Mouse (Mus musculus) ES-E14 (cell line): ENCODE measurements at regions not wholly inside any gene's neighbourhood (a gene's known extent, or its start where the extent isn't known, plus 50 kb on each side); places are given as distances from the start of the nearest gene placed in this dataset.

Experiments used
- DNase-seq: peaks from one replicate; pipeline ENCODE4 v3.0.0-alpha.2; 2013; ENCODE audit warnings: low read depth, low spot score
- H3K27ac ChIP-seq: 2 replicates; pipeline ENCODE4 v1.5.1; 2012; ENCODE audit warnings: low read depth, mild to moderate bottlenecking, low read length, moderate library complexity, mixed read lengths; ENCODE audit not compliant: poor library complexity, insufficient read depth, severe bottlenecking
- H3K36me3 ChIP-seq: 2 replicates; pipeline ENCODE4 v1.6.1; 2012; ENCODE audit warnings: mild to moderate bottlenecking, low read length, moderate library complexity, mixed read lengths; ENCODE audit not compliant: control insufficient read depth, poor library complexity, insufficient read depth, severe bottlenecking
- H3K4me1 ChIP-seq, 2 experiments: fragments of 150-350 bp in 1 of 2; sonication (generic) in 1 of 2; 2 replicates each; pipeline ENCODE4 v1.6.1; 2012; ENCODE audit warnings: low read length in 2 of 2, mild to moderate bottlenecking in 1 of 2, mixed read lengths in 1 of 2; ENCODE audit not compliant: control insufficient read depth in 2 of 2, insufficient read depth in 2 of 2, poor library complexity in 1 of 2
- H3K4me3 ChIP-seq, 2 experiments: fragments of 150-350 bp in 1 of 2; sonication (generic) in 1 of 2; 2 replicates each; pipeline ENCODE4 v1.5.1; 2012; ENCODE audit warnings: low read length in 2 of 2, low read depth in 1 of 2, mild to moderate bottlenecking in 1 of 2, mixed read lengths in 1 of 2; ENCODE audit not compliant: insufficient read depth in 1 of 2, poor library complexity in 1 of 2, severe bottlenecking in 1 of 2
- H3K9ac ChIP-seq: 2 replicates; pipeline ENCODE4 v1.6.1; 2012; ENCODE audit warnings: low read depth, mild to moderate bottlenecking, low read length, mixed read lengths; ENCODE audit not compliant: poor library complexity, insufficient read depth, severe bottlenecking
- H3K9me3 ChIP-seq: fragments of 150-350 bp; sonication (generic); 2 replicates; pipeline ENCODE4 v1.6.1; 2012; ENCODE audit warnings: low read depth, mild to moderate bottlenecking, low read length; ENCODE audit not compliant: control insufficient read depth, insufficient read depth
- CHD2 ChIP-seq: IDR thresholded peaks from 2 replicates; pipeline ENCODE4 v1.6.1; 2014; ENCODE audit warnings: mild to moderate bottlenecking, low read depth, low read length, inconsistent platforms
- HCFC1 ChIP-seq: IDR thresholded peaks from 2 replicates; pipeline ENCODE4 v1.6.1; 2012; ENCODE audit warnings: low read length, inconsistent platforms, borderline replicate concordance; ENCODE audit not compliant: insufficient read depth
- MAFK ChIP-seq: IDR thresholded peaks from 2 replicates; pipeline ENCODE4 v1.6.1; 2014; ENCODE audit warnings: mild to moderate bottlenecking, low read depth, low read length, inconsistent platforms; ENCODE audit not compliant: insufficient read depth
- ZC3H11A ChIP-seq: IDR thresholded peaks from 2 replicates; pipeline ENCODE4 v1.6.1; 2012; ENCODE audit warnings: low read depth, mild to moderate bottlenecking, inconsistent platforms, low read length, borderline replicate concordance
- ZNF384 ChIP-seq: IDR thresholded peaks from 2 replicates; pipeline ENCODE4 v1.6.1; 2012; ENCODE audit warnings: low read depth, low read length, inconsistent platforms
- in situ Hi-C, 2 experiments: fragments of 600-800 bp; cut with MboI; formaldehyde crosslinking; loops; one replicate each; pipeline ENCODE4 v1.15.1; 2025; ENCODE audit warnings: low sequenced_read_pairs in 2 of 2, inconsistent platforms in 1 of 2; ENCODE audit not compliant: unreplicated experiment in 2 of 2

- no peak for DNase-seq
These were observed 435.2 kb upstream of the Kcnab2 start for GRCm38 (mm10) chr4:152912846-152913245.

GRCm38 (mm10) chr4:152908235-152908634, 430.6 kb upstream of the Kcnab2 start:
- Histone ChIP-seq H3K36me3 (no peaks in the 10 kb centered on the region), H3K9ac (no peak overlapping the region), H3K4me3 (no peak overlapping the region), H3K27ac (no peak overlapping the region), H3K4me1 (0 out of 4 replicates have a peak, but pooled peaks cover 2% of the 10 kb centered on the region in 2 experiments), H3K9me3 (no peaks in the 10 kb centered on the region)
- DNase-seq = no peak
- no peak for TF ChIP-seq HCFC1
- TF ChIP-seq CHD2 = no peak
- TF ChIP-seq ZC3H11A = no peak
- no peak for TF ChIP-seq ZNF384
- TF ChIP-seq MAFK = no peak
- in situ Hi-C loops = no loop called here

More at GRCm38 (mm10) chr4:152912846-152913245, 435.2 kb upstream of the Kcnab2 start:
- in situ Hi-C loops = no loop called here
- no peaks in the 10 kb centered on the region for H3K36me3 ChIP-seq
- TF ChIP-seq CHD2 = no peak
- TF ChIP-seq ZNF384 = no peak
- no peak for TF ChIP-seq ZC3H11A
- no peak for TF ChIP-seq MAFK
- TF ChIP-seq HCFC1 = no peak
- peaks cover 5 to 9% of the 10 kb centered on the region in 2 experiments; a peak in 1 of 4 replicates for H3K4me1 ChIP-seq
- no peak overlapping the region for H3K9ac ChIP-seq
- no peaks in the 10 kb centered on the region for H3K9me3 ChIP-seq
- no peak overlapping the region for H3K27ac ChIP-seq
- H3K4me3 ChIP-seq = peak overlapping the region in 1 of 2 experiments; percentile 21; a peak in 1 of 4 replicates

GRCm38 (mm10) chr4:152902851-152903250, 425.2 kb upstream of the Kcnab2 start:
- Histone ChIP-seq H3K9ac (no peak overlapping the region), H3K36me3 (no peaks in the 10 kb centered on the region), H3K9me3 (no peaks in the 10 kb centered on the region), H3K4me3 (no peak overlapping the region), H3K4me1 (no peaks in the 10 kb centered on the region), H3K27ac (no peak overlapping the region)
- in situ Hi-C loops = no loop called here
- DNase-seq = no peak
- TF ChIP-seq ZC3H11A (no peak), HCFC1 (no peak), MAFK (no peak), ZNF384 (no peak), CHD2 (no peak)

DNA sequence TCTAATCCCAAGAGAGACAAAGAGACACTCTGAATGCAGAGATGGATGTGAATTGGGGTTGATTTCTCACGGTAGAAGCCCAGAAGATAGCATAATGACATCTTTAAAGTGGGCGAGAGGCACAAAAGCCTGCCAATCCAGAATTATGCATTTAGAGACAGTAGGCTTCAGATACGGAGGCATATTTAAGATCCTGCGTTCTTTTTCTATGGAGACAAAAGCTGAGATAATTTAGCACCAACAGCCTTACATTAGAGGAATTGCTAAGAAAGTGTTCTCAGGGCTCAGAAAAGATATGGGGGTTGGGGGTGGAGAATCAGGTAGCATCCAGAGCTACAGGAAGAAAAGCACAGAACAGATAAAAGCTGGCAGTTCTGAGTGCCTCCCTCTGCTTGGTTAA, 422.4 kb upstream of the Kcnab2 start:
- no peaks in the 10 kb centered on the region for H3K9me3 ChIP-seq
- no peaks in the 10 kb centered on the region for H3K36me3 ChIP-seq
- H3K27ac ChIP-seq = no peak overlapping the region
- peaks cover 0 to under 1% of the 10 kb centered on the region in 2 experiments; a peak in 1 of 4 replicates for H3K4me1 ChIP-seq
- DNase-seq = no peak
- H3K9ac ChIP-seq = no peak overlapping the region
- TF ChIP-seq CHD2 = no peak
- no peak for TF ChIP-seq ZC3H11A
- no peak for TF ChIP-seq ZNF384
- no peak for TF ChIP-seq MAFK
- no peak for TF ChIP-seq HCFC1
- no peak overlapping the region for H3K4me3 ChIP-seq
- in situ Hi-C loops = no loop called here

- peaks cover 0 to 3% of the 10 kb centered on the region in 2 experiments; a peak in 1 of 4 replicates for H3K4me1 ChIP-seq
- H3K9me3 ChIP-seq = no peaks in the 10 kb centered on the region
- no peaks in the 10 kb centered on the region for H3K36me3 ChIP-seq
- H3K27ac ChIP-seq = no peak overlapping the region
- no peak for DNase-seq
- TF ChIP-seq ZC3H11A = no peak
- no peak for TF ChIP-seq HCFC1
- no peak for TF ChIP-seq CHD2
- TF ChIP-seq MAFK = no peak
- TF ChIP-seq ZNF384 = no peak
- no peak overlapping the region for H3K9ac ChIP-seq
- no peak overlapping the region for H3K4me3 ChIP-seq
- in situ Hi-C loops = no loop called here
These were observed 417.4 kb upstream of the Kcnab2 start for GRCm38 (mm10) chr4:152895076-152895475.
